Mouse (Mus musculus): ENCODE data around the gene Il1rn.

DNA sequence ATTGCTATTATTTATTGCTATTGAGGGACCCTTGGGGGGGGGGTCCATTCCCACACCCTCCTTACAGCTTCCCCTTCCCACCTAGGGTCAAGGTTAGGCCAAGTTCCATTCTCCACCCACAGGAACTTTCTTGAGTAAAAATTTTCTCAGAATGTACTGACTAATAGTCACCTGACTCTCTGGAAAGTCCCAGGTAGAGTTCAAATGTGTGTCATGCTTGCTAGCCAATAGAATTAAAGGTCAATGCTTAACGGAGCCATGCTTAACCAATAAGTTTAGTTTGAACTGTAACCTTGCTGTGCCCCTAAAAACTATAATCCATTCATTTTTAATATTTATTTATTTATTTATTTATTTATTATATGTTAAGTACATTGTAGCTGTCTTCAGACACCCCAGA is 22.7 kb downstream of the Il1rn start:
- TF ChIP-seq CTCF (IDR thresholded peaks at IDR 0.05; ENCODE audit: low read depth, low read length): no peak
- TF ChIP-seq EP300 (IDR thresholded peaks at IDR 0.05; ENCODE audit: insufficient read depth, low read depth, low read length): no peak
- TF ChIP-seq POLR2A (IDR thresholded peaks at IDR 0.05; ENCODE audit: insufficient read depth, low read length): no peak

Measured in ES-Bruce4 (cell line).